Mouse (Mus musculus) lung, embryonic 15.5 days (tissue): ENCODE measurements at regions not wholly inside any gene's neighbourhood (a gene's known extent, or its start where the extent isn't known, plus 50 kb on each side); places are given as distances from the start of the nearest gene placed in this dataset.

Experiments used
- ATAC-seq: fragments of 200-750 bp; cut with Nextera tagmentation; 2 replicates; pipeline ENCODE4 v1.8.0; 2017; ENCODE audit warnings: moderate number of reproducible peaks, borderline replicate concordance; ENCODE audit not compliant: low FRiP score, low TSS enrichment; ENCODE audit errors: extremely low read depth
- H3K27ac ChIP-seq: fragments of 300-500 bp; sonication (generic); 2 replicates; pipeline ENCODE4 v1.5.1; 2015; ENCODE audit warnings: moderate library complexity, mild to moderate bottlenecking, inconsistent platforms
- H3K27me3 ChIP-seq: fragments of 300-500 bp; sonication (generic); 2 replicates; pipeline ENCODE4 v1.6.1; 2015; ENCODE audit warnings: inconsistent platforms
- H3K36me3 ChIP-seq: fragments of 300-500 bp; sonication (generic); 2 replicates; pipeline ENCODE4 v1.6.1; 2015; ENCODE audit warnings: inconsistent platforms
- H3K4me1 ChIP-seq: fragments of 300-500 bp; sonication (generic); 2 replicates; pipeline ENCODE4 v1.6.1; 2015; ENCODE audit warnings: inconsistent platforms
- H3K4me2 ChIP-seq: fragments of 300-500 bp; sonication (generic); 2 replicates; pipeline ENCODE4 v1.6.1; 2015; ENCODE audit warnings: inconsistent platforms, mild to moderate bottlenecking, moderate library complexity
- H3K4me3 ChIP-seq: fragments of 300-500 bp; sonication (generic); 2 replicates; pipeline ENCODE4 v1.5.1; 2015; ENCODE audit warnings: mild to moderate bottlenecking, inconsistent platforms
- H3K9ac ChIP-seq: fragments of 300-500 bp; sonication (generic); 2 replicates; pipeline ENCODE4 v1.6.1; 2015; ENCODE audit warnings: inconsistent platforms
- H3K9me3 ChIP-seq: fragments of 300-500 bp; sonication (generic); 2 replicates; pipeline ENCODE4 v1.6.1; 2016; ENCODE audit warnings: inconsistent platforms
- WGBS: fragments of 180-500 bp; shearing (Covaris S2); methylation state at CpG from one replicate; pipeline ENCODE4 v1.1.7; 2015; 5-methylcytosine and 5-hydroxymethylcytosine counted together

DNA sequence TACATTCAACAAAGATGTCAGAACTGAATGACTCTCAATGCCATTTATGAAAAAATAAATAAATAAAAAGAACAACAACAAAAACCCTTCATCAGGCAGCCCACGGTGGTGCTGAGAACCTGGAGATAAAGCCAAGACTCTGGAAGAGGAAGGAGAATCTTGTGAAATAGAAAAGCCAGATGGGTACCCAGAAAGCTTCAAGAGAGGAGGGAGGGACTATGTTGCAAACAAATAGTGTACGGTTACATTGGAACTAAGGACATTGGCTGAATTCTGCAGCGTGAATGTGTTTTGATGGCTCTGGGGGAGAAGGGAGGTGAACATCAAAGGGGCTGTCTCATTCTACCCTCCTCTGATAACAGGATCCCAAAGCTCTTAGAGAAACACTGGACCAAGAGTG lies 57.8 kb upstream of the Rybp start:
- no peaks in the 10 kb centered on the region for H3K36me3 ChIP-seq
- no peak overlapping the region for H3K9ac ChIP-seq
- no peak overlapping the region for H3K4me2 ChIP-seq
- no peak overlapping the region for H3K4me3 ChIP-seq
- H3K4me1 ChIP-seq = 0 out of 2 replicates have a peak, but pooled peaks cover 7% of the 10 kb centered on the region
- no peak overlapping the region for H3K27ac ChIP-seq
- H3K27me3 ChIP-seq = no peaks in the 10 kb centered on the region
- ATAC-seq = no peak
- WGBS = 67% methylated on average over 3 of the region's 3 CpGs
- no peaks in the 10 kb centered on the region for H3K9me3 ChIP-seq

DNA sequence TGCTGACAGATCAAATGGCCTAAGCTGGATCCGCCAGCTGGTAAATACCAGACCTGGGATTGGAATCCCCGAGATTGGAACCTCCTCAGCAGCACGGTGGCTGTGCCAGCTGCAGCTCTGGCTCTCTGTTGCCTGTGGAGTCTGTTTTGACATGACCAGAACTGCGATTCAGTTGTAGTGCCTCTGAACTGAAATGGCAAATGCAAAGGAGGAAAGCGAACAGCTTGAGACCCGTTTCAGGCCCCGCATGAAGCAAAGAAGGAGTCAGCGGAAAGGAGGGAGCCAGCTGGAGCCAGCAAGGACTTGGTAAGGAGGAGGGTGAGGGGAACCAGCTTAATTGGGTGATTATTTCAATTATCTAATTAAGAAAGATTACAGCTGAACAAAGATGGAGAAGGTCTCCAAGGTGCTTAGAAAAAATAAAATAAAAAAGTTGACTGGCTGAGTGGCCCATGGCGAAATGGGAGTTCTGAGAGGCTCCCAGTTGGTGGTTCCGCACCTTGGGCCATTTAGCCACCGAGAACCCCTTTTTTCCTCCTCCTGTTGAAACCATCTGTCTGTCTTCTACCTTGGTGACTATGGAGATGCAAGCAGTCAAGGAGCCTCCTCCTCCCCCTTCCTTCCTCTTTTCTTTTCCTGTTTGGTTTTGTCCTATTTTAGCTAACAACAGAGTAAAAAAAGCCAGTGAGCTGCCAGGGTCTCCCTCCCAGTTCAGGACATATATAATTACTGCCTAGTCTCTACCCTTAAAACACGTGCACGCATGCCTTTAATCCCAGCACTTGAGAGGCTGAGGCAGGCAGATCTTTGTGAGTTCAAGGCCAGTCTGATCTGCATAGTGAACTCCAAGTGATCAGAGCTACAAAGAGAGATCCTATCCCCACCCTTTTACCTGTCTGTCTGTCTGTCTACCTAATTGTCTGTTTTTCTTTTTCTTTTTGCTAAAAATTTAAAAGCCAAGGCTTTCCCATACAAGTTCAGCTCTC lies 54.3 kb upstream of the Rybp start:
- Histone ChIP-seq H3K9ac (no peak overlapping the region), H3K4me2 (no peak overlapping the region), H3K4me1 (peaks cover 13% of the 10 kb centered on the region; the same call in 1 of the 2 replicates), H3K27ac (no peak overlapping the region), H3K36me3 (no peaks in the 10 kb centered on the region), H3K4me3 (no peak overlapping the region), H3K9me3 (no peaks in the 10 kb centered on the region), H3K27me3 (no peaks in the 10 kb centered on the region)
- WGBS = 65% methylated on average over 13 of the region's 13 CpGs
- ATAC-seq = no peak

DNA sequence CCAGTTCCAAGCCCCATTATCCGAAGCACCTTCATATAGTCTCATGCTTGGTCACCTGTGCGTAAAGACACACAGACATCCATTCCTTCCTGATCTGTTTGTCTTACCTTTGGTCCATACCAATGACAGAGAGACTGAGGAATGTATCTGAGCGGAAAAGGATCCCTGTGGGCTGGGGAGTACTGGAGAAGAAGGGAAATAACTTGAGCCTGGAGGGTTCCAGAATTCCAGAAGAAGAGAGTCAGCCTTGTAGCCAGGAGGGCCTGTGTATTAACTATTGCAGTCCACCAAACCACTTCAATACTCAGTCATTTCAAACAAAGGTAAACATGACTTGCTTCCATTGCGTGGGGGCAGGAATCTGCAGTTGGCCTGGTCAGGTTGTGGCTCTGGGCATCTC lies 51.0 kb upstream of the Rybp start:
- no peaks in the 10 kb centered on the region for H3K27me3 ChIP-seq
- H3K9me3 ChIP-seq = no peaks in the 10 kb centered on the region
- no peak overlapping the region for H3K9ac ChIP-seq
- H3K36me3 ChIP-seq = no peaks in the 10 kb centered on the region
- H3K4me3 ChIP-seq = no peak overlapping the region
- no peak overlapping the region for H3K27ac ChIP-seq
- WGBS = 68% methylated on average over 4 of the region's 4 CpGs
- ATAC-seq = no peak
- H3K4me1 ChIP-seq = peaks cover 23% of the 10 kb centered on the region; the same call in 1 of the 2 replicates
- H3K4me2 ChIP-seq = no peak overlapping the region
